Mouse (Mus musculus): ENCODE results near the gene Fmo2.

DNA sequence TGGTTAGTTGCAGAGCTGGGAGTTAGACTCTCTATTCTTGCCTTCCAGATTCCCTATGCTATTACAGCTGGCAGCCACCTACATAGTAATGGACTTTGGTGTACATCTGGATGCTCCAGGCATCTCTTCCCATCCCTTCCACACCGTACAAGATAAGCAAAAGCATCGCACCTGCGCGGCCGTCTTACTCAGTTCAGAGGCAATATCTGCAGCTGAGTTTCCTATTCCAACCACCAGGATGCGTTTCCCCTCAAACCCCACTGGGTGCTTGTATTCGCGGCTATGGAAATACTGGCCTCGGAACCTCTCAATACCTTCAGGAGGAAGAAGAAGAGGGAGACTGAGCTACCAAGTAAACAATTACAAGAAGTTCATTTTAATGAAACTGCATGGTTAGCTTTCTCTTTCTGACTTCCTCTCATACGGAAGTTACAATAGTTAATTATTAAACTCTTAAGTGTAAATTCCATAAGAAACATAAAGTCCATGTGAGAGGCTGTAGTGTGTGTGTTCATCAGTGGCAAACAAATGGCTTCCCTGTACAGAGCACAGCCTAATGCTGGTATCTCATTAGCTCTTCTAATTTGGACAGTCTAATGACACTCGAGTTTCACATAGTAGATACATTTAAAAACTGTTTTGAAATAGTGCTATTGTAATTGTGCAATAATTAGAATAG is 12.2 kb downstream of the Fmo2 start:
- TF ChIP-seq POLR2A (IDR thresholded peaks at IDR 0.05; ENCODE audit: extremely low read depth, insufficient read depth, low read length) (no peak), CTCF (IDR thresholded peaks at IDR 0.05; ENCODE audit: extremely low read depth, insufficient read depth, low read length) (no peak)
